Mouse (Mus musculus): ENCODE results near the gene Fbxo7. TPM values are rescaled to one million over a fixed set of nuclear protein-coding genes. Genes with fewer than 3 reads are reported as not detected.
A peak's percentile ranks its signal among the peaks of the same experiment; 100 is the strongest.

Fbxo7 gene
- polyA plus RNA-seq (2012; rRNA removed) (38.1 and 42.1 TPM in 2 replicates), polyA plus RNA-seq (2014; fragmentation: Nextera tagmentation; extraction: Ambion mirVana) (67.2 and 74.0 TPM in 2 replicates)

DNA sequence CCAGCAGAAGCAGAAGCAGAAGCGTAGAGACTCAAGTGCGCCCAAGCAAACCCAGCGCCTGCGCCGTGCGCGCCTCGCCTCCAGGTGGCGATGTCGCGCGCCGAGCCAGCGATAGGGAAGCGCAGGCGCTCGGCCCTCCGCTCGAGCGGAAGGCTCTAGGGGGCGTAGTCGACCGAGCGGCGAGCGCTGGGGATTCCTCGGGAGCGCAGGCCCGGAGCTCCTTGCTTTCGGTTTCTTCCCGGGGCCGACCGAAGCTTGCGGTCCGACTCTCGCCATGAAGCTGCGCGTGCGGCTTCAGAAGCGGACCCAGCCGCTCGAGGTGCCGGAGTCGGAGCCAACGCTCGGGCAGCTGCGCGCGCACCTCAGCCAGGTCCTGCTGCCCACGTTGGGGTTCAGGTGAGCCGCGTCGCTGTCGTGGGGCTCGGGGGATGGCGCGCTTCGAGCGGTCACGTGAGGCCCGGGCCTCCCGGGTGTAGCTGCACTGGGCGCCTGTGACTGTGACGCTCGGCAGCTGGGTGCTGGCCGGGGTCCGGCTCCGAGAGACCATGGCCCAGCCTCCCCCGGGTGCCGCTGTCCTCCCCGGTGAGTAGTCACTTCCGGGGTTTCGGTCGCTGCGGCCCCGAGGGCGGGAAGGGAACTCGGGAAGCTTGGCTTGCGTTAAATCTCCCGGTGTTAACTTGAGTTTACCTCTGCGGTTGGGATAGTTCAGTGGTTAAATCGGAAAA, at the start of gene Fbxo7:
Fbxo7 (plus strand) TSS at position 224 of the 725 bp plus-strand sequence.
- TF ChIP-seq CTCF (IDR thresholded peaks at IDR 0.05; ENCODE audit: low read depth) (peak; percentile 98), EP300 (IDR thresholded peaks at IDR 0.05; ENCODE audit: low read depth) (no peak; the same call in 1 of the 2 replicates)
- Histone ChIP-seq H3K9me3 (ENCODE audit: control insufficient read depth, low read length) (no peaks in the 10 kb centered on the region), H3K27ac (peak within 1 kb of the TSS; percentile 90), H3K4me1 (replicated peaks; ENCODE audit: control insufficient read depth in 2 of 2, insufficient read depth in 2 of 2, low read length in 1 of 2) (peaks cover 17 to 26% of the 10 kb centered on the region in 2 experiments), H3K27me3 (ENCODE audit: control insufficient read depth, insufficient read depth, low read length) (no peaks in the 10 kb centered on the region), H3K4me3 (ENCODE audit: insufficient read depth in 1 of 2, low read depth in 2 of 2, low read length in 2 of 2) (peak within 1 kb of the TSS; percentile 74 to 77), H3K9ac (replicated peaks) (peak within 1 kb of the TSS; percentile 87), H3K4me2 (ENCODE audit: low read depth) (peak within 1 kb of the TSS; percentile 90), H3K36me3 (replicated peaks; ENCODE audit: control insufficient read depth, insufficient read depth, low read depth) (peaks cover 12% of the 10 kb centered on the region)
- WGBS (ENCODE audit: insufficient replicate concordance) = under 1% methylated on average over 82 of the region's 82 CpGs
- peak; percentile 79 to 84 (median 82) for DNase-seq (ENCODE audit: low read depth in 3 of 3, low spot score in 3 of 3)
- ATAC-seq (ENCODE audit: insufficient read depth) = peak; percentile 83

- H3K27ac ChIP-seq = no peak overlapping the region
- H3K4me2 ChIP-seq (ENCODE audit: low read depth) = no peak overlapping the region
- DNase-seq (ENCODE audit: low read depth in 3 of 3, low spot score in 3 of 3) = no peak
- no peak for ATAC-seq (ENCODE audit: insufficient read depth)
- H3K9ac ChIP-seq (replicated peaks) = no peak overlapping the region
- no peaks in the 10 kb centered on the region for H3K9me3 ChIP-seq (ENCODE audit: control insufficient read depth, low read length)
- H3K4me1 ChIP-seq (replicated peaks; ENCODE audit: control insufficient read depth in 2 of 2, insufficient read depth in 2 of 2, low read length in 1 of 2) = no peaks in the 10 kb centered on the region
- no peaks in the 10 kb centered on the region for H3K36me3 ChIP-seq (replicated peaks; ENCODE audit: control insufficient read depth, insufficient read depth, low read depth)
- WGBS (ENCODE audit: insufficient replicate concordance) = 58% methylated on average over 4 of the region's 4 CpGs
- no peak for TF ChIP-seq EP300 (IDR thresholded peaks at IDR 0.05; ENCODE audit: low read depth)
- no peak for TF ChIP-seq CTCF (IDR thresholded peaks at IDR 0.05; ENCODE audit: low read depth)
- H3K27me3 ChIP-seq (ENCODE audit: control insufficient read depth, insufficient read depth, low read length) = no peaks in the 10 kb centered on the region
- no peak overlapping the region for H3K4me3 ChIP-seq (ENCODE audit: insufficient read depth in 1 of 2, low read depth in 2 of 2, low read length in 2 of 2)
Measured at GRCm38 (mm10) chr10:85972915-85973314, 48.9 kb upstream of the Fbxo7 start.

DNA sequence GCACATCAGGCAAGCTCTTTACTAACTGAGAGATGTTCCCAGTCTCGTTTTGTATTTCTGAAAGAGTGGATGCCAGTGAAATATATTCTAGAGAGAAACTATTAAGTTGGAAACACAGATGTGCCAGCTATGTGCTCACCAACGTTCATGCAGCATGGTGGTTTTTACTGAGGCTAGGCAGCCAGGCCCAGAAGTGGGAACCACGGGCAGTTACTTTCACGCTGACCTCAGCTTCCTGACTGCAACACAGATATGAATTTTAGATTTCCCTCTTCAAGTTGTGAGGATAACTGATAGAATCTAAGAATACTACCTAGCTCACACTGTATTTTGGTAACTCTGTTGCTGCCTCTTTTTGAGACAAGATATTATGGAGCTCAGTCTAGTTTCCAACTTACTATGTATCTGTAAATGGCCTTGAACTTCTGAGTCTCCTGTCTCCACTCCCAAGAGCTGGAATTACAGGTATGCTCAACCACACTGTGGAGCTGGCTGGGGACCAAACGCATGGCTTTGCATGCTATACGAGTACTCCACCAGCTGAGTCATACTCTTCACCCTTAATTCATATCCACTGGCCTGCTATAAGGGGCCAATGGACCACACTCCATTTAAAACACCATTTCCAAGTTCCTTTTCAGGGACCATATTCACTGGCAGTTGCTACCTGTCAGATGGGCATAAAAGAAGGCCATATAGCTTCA, 32.2 kb upstream of the Fbxo7 start:
- Histone ChIP-seq H3K4me1 (replicated peaks; ENCODE audit: control insufficient read depth in 2 of 2, insufficient read depth in 2 of 2, low read length in 1 of 2) (no peaks in the 10 kb centered on the region), H3K36me3 (replicated peaks; ENCODE audit: control insufficient read depth, insufficient read depth, low read depth) (no peaks in the 10 kb centered on the region), H3K27ac (no peak overlapping the region), H3K27me3 (ENCODE audit: control insufficient read depth, insufficient read depth, low read length) (no peaks in the 10 kb centered on the region), H3K9ac (replicated peaks) (no peak overlapping the region), H3K9me3 (ENCODE audit: control insufficient read depth, low read length) (no peaks in the 10 kb centered on the region), H3K4me2 (ENCODE audit: low read depth) (no peak overlapping the region), H3K4me3 (ENCODE audit: insufficient read depth in 1 of 2, low read depth in 2 of 2, low read length in 2 of 2) (no peak overlapping the region)
- no peak for TF ChIP-seq CTCF (IDR thresholded peaks at IDR 0.05; ENCODE audit: low read depth)
- no peak for TF ChIP-seq EP300 (IDR thresholded peaks at IDR 0.05; ENCODE audit: low read depth)
- DNase-seq (ENCODE audit: low read depth in 3 of 3, low spot score in 3 of 3) = no peak
- WGBS (ENCODE audit: insufficient replicate concordance) = 19% methylated on average over 6 of the region's 6 CpGs
- no peak for ATAC-seq (ENCODE audit: insufficient read depth)

- 13% methylated on average over 4 of the region's 4 CpGs for WGBS (ENCODE audit: insufficient replicate concordance)
- no peaks in the 10 kb centered on the region for H3K9me3 ChIP-seq (ENCODE audit: control insufficient read depth, low read length)
- TF ChIP-seq CTCF (IDR thresholded peaks at IDR 0.05; ENCODE audit: low read depth) = no peak
- TF ChIP-seq EP300 (IDR thresholded peaks at IDR 0.05; ENCODE audit: low read depth) = no peak
- H3K36me3 ChIP-seq (replicated peaks; ENCODE audit: control insufficient read depth, insufficient read depth, low read depth) = no peaks in the 10 kb centered on the region
- H3K9ac ChIP-seq (replicated peaks) = no peak overlapping the region
- H3K4me3 ChIP-seq (ENCODE audit: insufficient read depth in 1 of 2, low read depth in 2 of 2, low read length in 2 of 2) = no peak overlapping the region
- no peaks in the 10 kb centered on the region for H3K4me1 ChIP-seq (replicated peaks; ENCODE audit: control insufficient read depth in 2 of 2, insufficient read depth in 2 of 2, low read length in 1 of 2)
- no peaks in the 10 kb centered on the region for H3K27me3 ChIP-seq (ENCODE audit: control insufficient read depth, insufficient read depth, low read length)
- H3K27ac ChIP-seq = no peak overlapping the region
- H3K4me2 ChIP-seq (ENCODE audit: low read depth) = no peak overlapping the region
- DNase-seq (ENCODE audit: low read depth in 3 of 3, low spot score in 3 of 3) = no peak
- ATAC-seq (ENCODE audit: insufficient read depth) = no peak
Measured at GRCm38 (mm10) chr10:85992412-85992811, 29.4 kb upstream of the Fbxo7 start.

GRCm38 (mm10) chr10:85993836-85994235, 27.9 kb upstream of the Fbxo7 start:
- Histone ChIP-seq H3K27ac (no peak overlapping the region), H3K9ac (replicated peaks) (no peak overlapping the region), H3K4me2 (ENCODE audit: low read depth) (no peak overlapping the region), H3K4me1 (replicated peaks; ENCODE audit: control insufficient read depth in 2 of 2, insufficient read depth in 2 of 2, low read length in 1 of 2) (no peaks in the 10 kb centered on the region), H3K27me3 (ENCODE audit: control insufficient read depth, insufficient read depth, low read length) (no peaks in the 10 kb centered on the region), H3K4me3 (ENCODE audit: insufficient read depth in 1 of 2, low read depth in 2 of 2, low read length in 2 of 2) (no peak overlapping the region), H3K9me3 (ENCODE audit: control insufficient read depth, low read length) (no peaks in the 10 kb centered on the region), H3K36me3 (replicated peaks; ENCODE audit: control insufficient read depth, insufficient read depth, low read depth) (no peaks in the 10 kb centered on the region)
- ATAC-seq (ENCODE audit: insufficient read depth) (no peak), DNase-seq (ENCODE audit: low read depth in 3 of 3, low spot score in 3 of 3) (no peak)
- TF ChIP-seq EP300 (IDR thresholded peaks at IDR 0.05; ENCODE audit: low read depth) (no peak), CTCF (IDR thresholded peaks at IDR 0.05; ENCODE audit: low read depth) (no peak)
- WGBS (ENCODE audit: insufficient replicate concordance) = 83% methylated on average over 9 of the region's 9 CpGs
